Mouse (Mus musculus) CH12.LX (cell line): ENCODE data around the gene Dmrt2.

Experiments
- CTCF ChIP-seq, 2 experiments: IDR thresholded peaks in 1 of 2; conservative IDR thresholded peaks in 1 of 2; 2 replicates each; pipeline ENCODE4 v1.5.1; 2011 to 2012; ENCODE audit warnings: low read depth in 2 of 2, low read length in 2 of 2, improper control_type of control experiment in 1 of 2, inconsistent platforms in 1 of 2, mild to moderate bottlenecking in 1 of 2, moderate library complexity in 1 of 2
- E2F4 ChIP-seq: IDR thresholded peaks from 2 replicates; pipeline ENCODE4 v1.6.1; 2011; ENCODE audit warnings: low read depth, low read length, improper control_type of control experiment; ENCODE audit not compliant: insufficient replicate concordance
- EP300 ChIP-seq: IDR thresholded peaks from 2 replicates; pipeline ENCODE4 v1.6.1; 2011; ENCODE audit warnings: low read length, improper control_type of control experiment
- KAT2A ChIP-seq: IDR thresholded peaks from 2 replicates; pipeline ENCODE4 v1.6.1; 2012; ENCODE audit warnings: low read length, improper control_type of control experiment, inconsistent platforms; ENCODE audit not compliant: insufficient replicate concordance
- MAFK ChIP-seq: IDR thresholded peaks from 2 replicates; pipeline ENCODE4 v1.6.1; 2011; ENCODE audit warnings: low read length, improper control_type of control experiment; ENCODE audit not compliant: insufficient replicate concordance
- MEF2A ChIP-seq: IDR thresholded peaks from 2 replicates; pipeline ENCODE4 v1.6.1; 2014; ENCODE audit warnings: low read depth, mild to moderate bottlenecking, inconsistent platforms, low read length, improper control_type of control experiment, borderline replicate concordance
- MXI1 ChIP-seq: IDR thresholded peaks from 2 replicates; pipeline ENCODE4 v1.6.1; 2011; ENCODE audit warnings: mild to moderate bottlenecking, low read depth, low read length, improper control_type of control experiment
- POLR2A ChIP-seq: IDR thresholded peaks from 2 replicates; pipeline ENCODE4 v1.6.1; 2011; ENCODE audit warnings: low read depth, mild to moderate bottlenecking, improper control_type of control experiment, low read length
- SMC3 ChIP-seq: IDR thresholded peaks from 2 replicates; pipeline ENCODE4 v1.6.1; 2011; ENCODE audit warnings: low read depth, low read length, improper control_type of control experiment
- TBP ChIP-seq: conservative IDR thresholded peaks from 2 replicates; pipeline ENCODE4 v1.6.1; 2011; ENCODE audit warnings: low read depth, low read length, improper control_type of control experiment
- UBTF ChIP-seq: IDR thresholded peaks from 2 replicates; pipeline ENCODE4 v1.6.1; 2012; ENCODE audit warnings: low read depth, mild to moderate bottlenecking, inconsistent platforms, low read length, improper control_type of control experiment, moderate library complexity

GRCm38 (mm10) chr19:25675866-25676440 lies 3.7 kb downstream of the Dmrt2 start:
- TF ChIP-seq POLR2A (no peak), EP300 (no peak), MEF2A (no peak), MXI1 (no peak), TBP (no peak), MAFK (no peak), E2F4 (no peak), CTCF (conservative IDR thresholded peaks at IDR 0.05 in 1 of 2, IDR thresholded peaks at IDR 0.05 in 1 of 2; ENCODE audit: low read depth in 2 of 2, low read length in 2 of 2) (no peak), KAT2A (no peak), UBTF (no peak), SMC3 (no peak)
